ENCODE assay signal across 20 mouse cellular contexts in the genomic region with DNA sequence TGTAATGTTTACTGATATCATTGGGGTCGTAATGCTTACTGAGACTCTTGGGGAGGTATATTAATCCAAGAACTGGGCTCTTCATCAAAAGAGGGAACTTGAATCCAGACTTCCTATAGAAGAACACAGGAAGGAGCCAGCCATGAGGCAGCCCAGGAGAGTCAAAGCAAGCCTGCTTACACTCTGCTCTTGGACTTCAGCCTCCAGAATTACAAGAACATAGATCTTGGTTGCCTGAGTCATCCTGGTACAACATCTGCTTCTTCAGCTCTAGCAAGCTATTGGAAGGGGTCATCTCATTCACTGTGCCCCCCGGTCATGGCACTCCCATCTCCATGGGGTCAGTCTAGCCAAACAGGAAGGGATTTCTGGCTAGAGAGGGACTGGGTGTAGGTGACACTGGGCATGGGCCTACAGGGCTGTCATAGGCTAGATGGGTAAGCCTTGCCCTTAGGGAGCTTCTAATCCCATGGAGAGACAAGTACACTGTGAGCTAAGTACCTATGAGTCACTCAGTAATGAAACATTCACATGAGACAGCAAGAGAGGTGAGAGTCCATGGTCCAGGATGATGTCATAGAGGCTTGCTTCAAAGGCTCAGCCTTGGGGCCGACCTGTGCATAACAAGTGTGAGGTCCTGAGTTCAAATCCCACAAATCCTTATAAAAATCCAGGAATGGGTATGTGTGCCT.
A peak's percentile ranks its signal among the peaks of the same experiment; 100 is the strongest.
DNase-seq lines count a peak whose midpoint lies in the region; ATAC-seq and TF ChIP-seq lines count a peak whose summit lies in the region.
"Had no signal": no experiment of that assay in that cellular context is flagged by ENCODE, and none has a peak within 500 bp of the region (broad histone marks: within the 10 kb centered on the region; RNA-seq: fewer than 3 reads in every experiment).

No protein-coding gene starts in this region.

- no peaks in the 10 kb centered on the region for H3K9me3 ChIP-seq in liver, embryonic 16.5 days (replicated peaks; ENCODE audit: control insufficient read depth, low read length)
- no peaks in the 10 kb centered on the region for H3K9me3 ChIP-seq in intestine, embryonic 16.5 days (ENCODE audit: control insufficient read depth, low read length)
- no peaks in the 10 kb centered on the region for H3K9me3 ChIP-seq in stomach, embryonic 16.5 days (replicated peaks; ENCODE audit: control insufficient read depth, low read length)
- H3K9me3 ChIP-seq: embryonic facial prominence, embryonic 13.5 days; forebrain, embryonic 13.5 days; heart, embryonic 10.5 days; limb, embryonic 12.5 days; neural tube, embryonic 12.5 days had no signal

- H3K4me2 ChIP-seq in liver, embryonic 16.5 days (ENCODE audit: low read depth, low read length), result no peak overlapping the region
- H3K4me2 ChIP-seq in intestine, embryonic 16.5 days (ENCODE audit: low read depth, low read length), result no peak overlapping the region
- no peak overlapping the region for H3K4me2 ChIP-seq in stomach, embryonic 16.5 days (ENCODE audit: low read depth, low read length)
- H3K4me2 ChIP-seq: embryonic facial prominence, embryonic 13.5 days; forebrain, embryonic 13.5 days; limb, embryonic 12.5 days; neural tube, embryonic 12.5 days had no signal

- no peak overlapping the region for H3K4me3 ChIP-seq in liver, embryonic 16.5 days (ENCODE audit: low read depth, low read length)
- H3K4me3 ChIP-seq in intestine, embryonic 16.5 days (ENCODE audit: low read length), result no peak overlapping the region
- H3K4me3 ChIP-seq in stomach, embryonic 16.5 days (replicated peaks; ENCODE audit: low read length), result no peak overlapping the region
- H3K4me3 ChIP-seq in gastrocnemius, adult 2 months, result no peak overlapping the region
- H3K4me3 ChIP-seq: embryonic facial prominence, embryonic 13.5 days; erythroblast, embryonic 14.5 days; forebrain, embryonic 13.5 days; heart, embryonic 10.5 days; limb, embryonic 12.5 days; neural tube, embryonic 12.5 days had no signal

- H3K9ac ChIP-seq in liver, embryonic 16.5 days (ENCODE audit: low read depth, low read length), result no peak overlapping the region
- no peak overlapping the region for H3K9ac ChIP-seq in intestine, embryonic 16.5 days (ENCODE audit: low read depth, low read length)
- no peak overlapping the region for H3K9ac ChIP-seq in stomach, embryonic 16.5 days (ENCODE audit: low read length)
- H3K9ac ChIP-seq: embryonic facial prominence, embryonic 13.5 days; forebrain, embryonic 13.5 days; limb, embryonic 12.5 days; neural tube, embryonic 12.5 days had no signal

- no peak for DNase-seq in liver
- peak; percentile 52 for DNase-seq in NIH3T3 (ENCODE audit: low read depth)
- no peak for DNase-seq in gastrocnemius, adult 2 months
- DNase-seq in cerebellum, adult 11 months, result no peak
- DNase-seq: cerebellum, adult 2 months; cerebellum, postnatal 25 days; kidney, adult 8-10 months; lung, adult 2 months; midbrain, embryonic 14.5 days had no signal

- H3K36me3 ChIP-seq in liver, embryonic 16.5 days (ENCODE audit: control insufficient read depth, insufficient read depth), result no peaks in the 10 kb centered on the region
- H3K36me3 ChIP-seq in intestine, embryonic 16.5 days (ENCODE audit: control insufficient read depth, insufficient read depth, low read length), result no peaks in the 10 kb centered on the region
- no peaks in the 10 kb centered on the region for H3K36me3 ChIP-seq in stomach, embryonic 16.5 days (ENCODE audit: control insufficient read depth, insufficient read depth, low read length)
- H3K36me3 ChIP-seq: embryonic facial prominence, embryonic 13.5 days; heart, embryonic 10.5 days; limb, embryonic 12.5 days; neural tube, embryonic 12.5 days had no signal

- no peak for TF ChIP-seq CTCF in gastrocnemius, adult 2 months (IDR thresholded peaks at IDR 0.05)

- H3K4me1 ChIP-seq in liver, embryonic 16.5 days (ENCODE audit: control insufficient read depth, low read depth, low read length), result no peaks in the 10 kb centered on the region; the same call in 1 of the 2 replicates
- H3K4me1 ChIP-seq in intestine, embryonic 16.5 days (ENCODE audit: control insufficient read depth, insufficient read depth, low read length), result no peaks in the 10 kb centered on the region
- H3K4me1 ChIP-seq in stomach, embryonic 16.5 days (ENCODE audit: control insufficient read depth, insufficient read depth, low read length), result no peaks in the 10 kb centered on the region
- H3K4me1 ChIP-seq: embryonic facial prominence, embryonic 13.5 days; forebrain, embryonic 13.5 days; neural tube, embryonic 12.5 days had no signal

- intact Hi-C loops in gastrocnemius, adult 2 months (cut with DNase I), result no loop called here

- ATAC-seq in liver, embryonic 16.5 days (ENCODE audit: low read depth), result peak; percentile 39; the same call in 1 of the 2 replicates
- ATAC-seq in intestine, embryonic 16.5 days, result peak; percentile 88
- ATAC-seq in stomach, embryonic 16.5 days (ENCODE audit: insufficient read depth, low FRiP score), result peak; percentile 40; the same call in 1 of the 2 replicates
- ATAC-seq: CD4-positive, CD25-positive, alpha-beta regulatory T cell, adult 4 months; forebrain, embryonic 13.5 days; hindbrain, postnatal 0 days had no signal

- WGBS in liver, embryonic 16.5 days (ENCODE audit: insufficient replicate concordance), result 55% methylated on average over 3 of the region's 3 CpGs
- 80% methylated on average over 3 of the region's 3 CpGs for WGBS in intestine, embryonic 16.5 days
- WGBS in stomach, embryonic 16.5 days, result 85% methylated on average over 3 of the region's 3 CpGs

- H3K27ac ChIP-seq in liver, embryonic 16.5 days (ENCODE audit: low read length), result no peak overlapping the region
- H3K27ac ChIP-seq in intestine, embryonic 16.5 days (ENCODE audit: low read length), result no peak overlapping the region
- no peak overlapping the region for H3K27ac ChIP-seq in stomach, embryonic 16.5 days (ENCODE audit: low read length)
- no peak overlapping the region for H3K27ac ChIP-seq in gastrocnemius, adult 2 months
- H3K27ac ChIP-seq: embryonic facial prominence, embryonic 13.5 days; forebrain, embryonic 13.5 days; heart, embryonic 10.5 days; hindbrain, postnatal 0 days; limb, embryonic 12.5 days; neural tube, embryonic 12.5 days had no signal

- H3K27me3 ChIP-seq in liver, embryonic 16.5 days (ENCODE audit: control insufficient read depth, insufficient read depth, low read depth, low read length), result no peaks in the 10 kb centered on the region
- H3K27me3 ChIP-seq in intestine, embryonic 16.5 days (replicated peaks; ENCODE audit: control insufficient read depth, insufficient read depth, low read length), result no peaks in the 10 kb centered on the region
- H3K27me3 ChIP-seq in stomach, embryonic 16.5 days (ENCODE audit: control insufficient read depth, insufficient read depth, low read length), result no peaks in the 10 kb centered on the region
- H3K27me3 ChIP-seq: embryonic facial prominence, embryonic 13.5 days; forebrain, embryonic 13.5 days; limb, embryonic 12.5 days; neural tube, embryonic 12.5 days had no signal
